Mouse (Mus musculus): ENCODE data around the gene Limk1. TPM values are rescaled to one million over a fixed set of nuclear protein-coding genes. Genes with fewer than 3 reads are reported as not detected.

The Limk1 gene
- polyA plus RNA-seq, 1 experiment from 2014 or later: 0.75 TPM

- no peaks in the 10 kb centered on the region for H3K36me3 ChIP-seq
- ATAC-seq (ENCODE audit: low read depth) (no peak), DNase-seq (no peak)
- no peaks in the 10 kb centered on the region for H3K4me1 ChIP-seq (replicated peaks)
- no peaks in the 10 kb centered on the region for H3K27me3 ChIP-seq
- H3K9me3 ChIP-seq (replicated peaks): no peaks in the 10 kb centered on the region
- WGBS (ENCODE audit: insufficient replicate concordance): 61% methylated on average over 2 of the region's 2 CpGs
- no peak overlapping the region for H3K4me2 ChIP-seq
- no peak overlapping the region for H3K9ac ChIP-seq
- H3K4me3 ChIP-seq (replicated peaks): no peak overlapping the region
- H3K27ac ChIP-seq: no peak overlapping the region
These were observed 7.1 kb upstream of the Limk1 start for GRCm38 (mm10) chr5:134695539-134695938.

- no peak overlapping the region for H3K27ac ChIP-seq
- H3K4me2 ChIP-seq: no peak overlapping the region
- no peak for ATAC-seq (ENCODE audit: low read depth)
- H3K4me3 ChIP-seq (replicated peaks): no peak overlapping the region
- DNase-seq: no peak
- H3K36me3 ChIP-seq: no peaks in the 10 kb centered on the region
- no peaks in the 10 kb centered on the region for H3K9me3 ChIP-seq (replicated peaks)
- 26% methylated on average over 2 of the region's 2 CpGs for WGBS (ENCODE audit: insufficient replicate concordance)
- no peak overlapping the region for H3K9ac ChIP-seq
- no peaks in the 10 kb centered on the region for H3K4me1 ChIP-seq (replicated peaks)
- H3K27me3 ChIP-seq: no peaks in the 10 kb centered on the region
These were observed 6.7 kb upstream of the Limk1 start for GRCm38 (mm10) chr5:134695082-134695481.

- no peak for ATAC-seq (ENCODE audit: low read depth)
- no peak overlapping the region for H3K4me3 ChIP-seq (replicated peaks)
- peaks cover 3% of the 10 kb centered on the region; the same call in 1 of the 2 replicates for H3K27me3 ChIP-seq
- 61% methylated on average over 1 of the region's 1 CpGs for WGBS (ENCODE audit: insufficient replicate concordance)
- no peak overlapping the region for H3K9ac ChIP-seq
- H3K36me3 ChIP-seq: no peaks in the 10 kb centered on the region
- peaks cover 15% of the 10 kb centered on the region for H3K4me1 ChIP-seq (replicated peaks)
- H3K27ac ChIP-seq: no peak overlapping the region
- DNase-seq: no peak
- no peak overlapping the region for H3K4me2 ChIP-seq
- H3K9me3 ChIP-seq (replicated peaks): no peaks in the 10 kb centered on the region
These were observed 4.3 kb upstream of the Limk1 start for GRCm38 (mm10) chr5:134692704-134693103.

- H3K9ac ChIP-seq: peak overlapping the region; percentile 58
- ATAC-seq (ENCODE audit: low read depth): peak; percentile 95
These were observed 403 bp upstream of the Limk1 start for GRCm38 (mm10) chr5:134688718-134689284.

GRCm38 (mm10) chr5:134687187-134687586 lies 1.2 kb downstream of the Limk1 start:
- ATAC-seq (ENCODE audit: low read depth) (no peak), DNase-seq (no peak)
- H3K9ac ChIP-seq: no peak overlapping the region
- H3K9me3 ChIP-seq (replicated peaks): no peaks in the 10 kb centered on the region
- 71% methylated on average over 1 of the region's 1 CpGs for WGBS (ENCODE audit: insufficient replicate concordance)
- peaks cover 21% of the 10 kb centered on the region for H3K4me1 ChIP-seq (replicated peaks)
- no peaks in the 10 kb centered on the region for H3K36me3 ChIP-seq
- no peak overlapping the region for H3K4me3 ChIP-seq (replicated peaks)
- H3K27me3 ChIP-seq: peaks cover 25% of the 10 kb centered on the region
- H3K4me2 ChIP-seq: peak overlapping the region; percentile 99; the same call in 1 of the 2 replicates
- H3K27ac ChIP-seq: no peak overlapping the region

More at GRCm38 (mm10) chr5:134688718-134689284, 403 bp upstream of the Limk1 start:
- peak; percentile 100 for DNase-seq
- no peaks in the 10 kb centered on the region for H3K36me3 ChIP-seq
- peaks cover 21% of the 10 kb centered on the region for H3K4me1 ChIP-seq (replicated peaks)
- peak overlapping the region; percentile 99 for H3K4me2 ChIP-seq
- under 1% methylated on average over 38 of the region's 38 CpGs for WGBS (ENCODE audit: insufficient replicate concordance)
- peak overlapping the region; percentile 80 for H3K27ac ChIP-seq
- peak overlapping the region; percentile 72 for H3K4me3 ChIP-seq (replicated peaks)
- peaks cover 25% of the 10 kb centered on the region for H3K27me3 ChIP-seq
- H3K9me3 ChIP-seq (replicated peaks): no peaks in the 10 kb centered on the region

- Histone ChIP-seq H3K9ac (no peak overlapping the region), H3K4me3 (replicated peaks) (no peak overlapping the region), H3K27me3 (peaks cover 25% of the 10 kb centered on the region), H3K4me1 (replicated peaks) (peaks cover 21% of the 10 kb centered on the region), H3K9me3 (replicated peaks) (no peaks in the 10 kb centered on the region), H3K27ac (no peak overlapping the region), H3K4me2 (no peak overlapping the region), H3K36me3 (no peaks in the 10 kb centered on the region)
- 77% methylated on average over 6 of the region's 6 CpGs for WGBS (ENCODE audit: insufficient replicate concordance)
- DNase-seq: no peak
- ATAC-seq (ENCODE audit: low read depth): no peak
These were observed 1.9 kb downstream of the Limk1 start for GRCm38 (mm10) chr5:134686541-134686940.

GRCm38 (mm10) chr5:134684398-134684797 lies 4.0 kb downstream of the Limk1 start:
- H3K9me3 ChIP-seq (replicated peaks): no peaks in the 10 kb centered on the region
- H3K4me1 ChIP-seq (replicated peaks): peaks cover 37% of the 10 kb centered on the region
- H3K27me3 ChIP-seq: peaks cover 25% of the 10 kb centered on the region
- H3K4me2 ChIP-seq: no peak overlapping the region
- no peak overlapping the region for H3K4me3 ChIP-seq (replicated peaks)
- 66% methylated on average over 2 of the region's 2 CpGs for WGBS (ENCODE audit: insufficient replicate concordance)
- no peak for ATAC-seq (ENCODE audit: low read depth)
- no peaks in the 10 kb centered on the region for H3K36me3 ChIP-seq
- no peak overlapping the region for H3K9ac ChIP-seq
- DNase-seq: no peak
- H3K27ac ChIP-seq: no peak overlapping the region

- DNase-seq: no peak
These were observed 4.6 kb downstream of the Limk1 start for GRCm38 (mm10) chr5:134683813-134684212.

GRCm38 (mm10) chr5:134680238-134680637 lies 8.2 kb downstream of the Limk1 start:
- no peaks in the 10 kb centered on the region for H3K36me3 ChIP-seq
- H3K4me1 ChIP-seq (replicated peaks): peaks cover 59% of the 10 kb centered on the region
- 72% methylated on average over 12 of the region's 12 CpGs for WGBS (ENCODE audit: insufficient replicate concordance)
- H3K27me3 ChIP-seq: peaks cover 3% of the 10 kb centered on the region; the same call in 1 of the 2 replicates
- no peak overlapping the region for H3K4me3 ChIP-seq (replicated peaks)
- peak; percentile 20; the same call in 1 of the 2 replicates for ATAC-seq (ENCODE audit: low read depth)
- H3K4me2 ChIP-seq: no peak overlapping the region
- H3K9ac ChIP-seq: no peak overlapping the region
- no peaks in the 10 kb centered on the region for H3K9me3 ChIP-seq (replicated peaks)
- no peak for DNase-seq
- H3K27ac ChIP-seq: peak overlapping the region; percentile 23

More at GRCm38 (mm10) chr5:134683813-134684212, 4.6 kb downstream of the Limk1 start:
- Histone ChIP-seq H3K27me3 (peaks cover 25% of the 10 kb centered on the region), H3K27ac (no peak overlapping the region), H3K4me3 (replicated peaks) (no peak overlapping the region), H3K9me3 (replicated peaks) (no peaks in the 10 kb centered on the region), H3K4me2 (no peak overlapping the region), H3K36me3 (no peaks in the 10 kb centered on the region), H3K4me1 (replicated peaks) (peaks cover 37% of the 10 kb centered on the region), H3K9ac (no peak overlapping the region)
- ATAC-seq (ENCODE audit: low read depth): no peak
- 48% methylated on average over 2 of the region's 2 CpGs for WGBS (ENCODE audit: insufficient replicate concordance)

- ATAC-seq (ENCODE audit: low read depth): peak; percentile 65
- peak overlapping the region; percentile 39; the same call in 1 of the 2 replicates for H3K27ac ChIP-seq
- H3K4me1 ChIP-seq (replicated peaks): peaks cover 61% of the 10 kb centered on the region
These were observed 9.4 kb downstream of the Limk1 start for GRCm38 (mm10) chr5:134678827-134679546.

GRCm38 (mm10) chr5:134678031-134678430 lies 10.4 kb downstream of the Limk1 start:
- peak overlapping the region; percentile 15; the same call in 1 of the 2 replicates for H3K9ac ChIP-seq
- no peaks in the 10 kb centered on the region for H3K36me3 ChIP-seq
- H3K9me3 ChIP-seq (replicated peaks): no peaks in the 10 kb centered on the region
- peaks cover 61% of the 10 kb centered on the region for H3K4me1 ChIP-seq (replicated peaks)
- no peaks in the 10 kb centered on the region for H3K27me3 ChIP-seq
- peak overlapping the region; percentile 64; the same call in 1 of the 2 replicates for H3K4me2 ChIP-seq
- H3K27ac ChIP-seq: no peak overlapping the region
- no peak overlapping the region; the same call in 1 of the 2 replicates for H3K4me3 ChIP-seq (replicated peaks)
- 55% methylated on average over 3 of the region's 3 CpGs for WGBS (ENCODE audit: insufficient replicate concordance)
- ATAC-seq (ENCODE audit: low read depth) (no peak), DNase-seq (no peak)

More at GRCm38 (mm10) chr5:134678827-134679546, 9.4 kb downstream of the Limk1 start:
- H3K27me3 ChIP-seq: no peaks in the 10 kb centered on the region
- H3K36me3 ChIP-seq: no peaks in the 10 kb centered on the region
- whole genome bisulfite sequencing (ENCODE audit: insufficient replicate concordance): 59% methylated on average over 8 of the region's 8 CpGs
- H3K9ac ChIP-seq: 0 out of 2 replicates have a peak overlapping the region, but pooled peaks have one; percentile 28
- H3K4me3 ChIP-seq (replicated peaks): no peak overlapping the region
- H3K4me2 ChIP-seq: peak overlapping the region; percentile 19; the same call in 1 of the 2 replicates
- no peaks in the 10 kb centered on the region for H3K9me3 ChIP-seq (replicated peaks)
- peak; percentile 28 for DNase-seq
